Mouse (Mus musculus) lung, embryonic 14.5 days (tissue): ENCODE results near the gene Ankrd17. TPM values are rescaled to one million over a fixed set of nuclear protein-coding genes. Genes with fewer than 3 reads are reported as not detected.
"Not testable (repeated sequence)": the region's sequence is repeated elsewhere in the genome, so short reads cannot be mapped to it uniquely, and the experiment has no call there.

Experiments used
- ATAC-seq: fragments of 200-750 bp; cut with Nextera tagmentation; 2 replicates; pipeline ENCODE4 v1.8.0; 2017; ENCODE audit warnings: mild to moderate bottlenecking, moderate TSS enrichment, moderate library complexity; ENCODE audit not compliant: insufficient read depth
- DNase-seq: peaks from one replicate; pipeline ENCODE4 v3.0.0-alpha.2; 2015
- H3K27ac ChIP-seq: fragments of 300-500 bp; sonication (generic); 2 replicates; pipeline ENCODE4 v1.5.1; 2014; ENCODE audit warnings: low read depth, mild to moderate bottlenecking, moderate library complexity
- H3K27me3 ChIP-seq: fragments of 300-500 bp; sonication (generic); 2 replicates; pipeline ENCODE4 v1.6.1; 2014; ENCODE audit warnings: low read length, control low read depth; ENCODE audit not compliant: insufficient read depth
- H3K36me3 ChIP-seq: fragments of 300-500 bp; sonication (generic); 2 replicates; pipeline ENCODE4 v1.6.1; 2014; ENCODE audit warnings: control low read depth; ENCODE audit not compliant: insufficient read depth
- H3K4me1 ChIP-seq: fragments of 300-500 bp; sonication (generic); 2 replicates; pipeline ENCODE4 v1.6.1; 2014; ENCODE audit warnings: antibody characterized with exemption, control low read depth; ENCODE audit not compliant: insufficient read depth
- H3K4me2 ChIP-seq: fragments of 300-500 bp; sonication (generic); 2 replicates; pipeline ENCODE4 v1.6.1; 2014; ENCODE audit warnings: mild to moderate bottlenecking
- H3K4me3 ChIP-seq: fragments of 300-500 bp; sonication (generic); 2 replicates; pipeline ENCODE4 v1.5.1; 2014; ENCODE audit warnings: low read depth, low read length
- H3K9ac ChIP-seq: fragments of 300-500 bp; sonication (generic); 2 replicates; pipeline ENCODE4 v1.6.1; 2014
- H3K9me3 ChIP-seq: fragments of 300-500 bp; sonication (generic); 2 replicates; pipeline ENCODE4 v1.6.1; 2016; ENCODE audit warnings: low read depth, low read length, control low read depth
- CTCF ChIP-seq: IDR thresholded peaks from 2 replicates; pipeline ENCODE4 v1.5.1; 2016; ENCODE audit warnings: antibody characterized with exemption, low read depth
- WGBS: fragments of 180-500 bp; shearing (Covaris S2); extraction: QIAGEN DNeasy Blood & Tissue Kit; methylation state at CpG from one replicate; pipeline ENCODE4 v1.1.7; 2014; 5-methylcytosine and 5-hydroxymethylcytosine counted together
- polyA plus RNA-seq: library from polyadenylated mRNA; unstranded; fragments of >200 nt; fragmentation: Nextera tagmentation; extraction: Ambion mirVana; gene quantifications from 2 replicates; pipeline ENCODE4 v1.2.1, GENCODE M21; 2014

Gene Ankrd17
- polyA plus RNA-seq, 1 experiment from 2014 or later, result 32.9 TPM

DNA sequence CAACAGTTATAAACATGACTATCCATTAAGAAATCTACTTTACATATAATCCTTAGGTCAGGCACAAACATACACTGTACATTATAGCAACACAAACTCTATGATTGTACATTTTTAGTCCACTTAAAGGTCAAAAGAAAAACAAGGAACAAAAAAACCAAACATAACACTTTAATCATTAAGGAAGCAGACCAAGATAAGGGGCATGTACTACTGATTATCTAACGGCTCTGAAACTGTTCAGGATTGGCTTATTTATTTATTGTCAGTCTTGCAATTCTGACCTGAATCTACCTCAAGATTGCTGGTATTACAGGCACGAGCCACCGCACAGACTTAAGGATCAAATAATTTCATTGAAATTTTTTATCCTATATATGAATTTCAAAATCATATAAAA lies 87.0 kb downstream of the Ankrd17 start:
- no peak overlapping the region for H3K4me3 ChIP-seq
- H3K9ac ChIP-seq, result no peak overlapping the region
- no peak overlapping the region for H3K4me2 ChIP-seq
- WGBS, result 66% methylated on average over 3 of the region's 3 CpGs
- DNase-seq (no peak), ATAC-seq (no peak)
- no peaks in the 10 kb centered on the region for H3K27me3 ChIP-seq
- no peak overlapping the region for H3K27ac ChIP-seq
- TF ChIP-seq CTCF, result no peak
- H3K4me1 ChIP-seq, result no peaks in the 10 kb centered on the region
- H3K9me3 ChIP-seq, result no peaks in the 10 kb centered on the region
- peaks cover 55% of the 10 kb centered on the region for H3K36me3 ChIP-seq

DNA sequence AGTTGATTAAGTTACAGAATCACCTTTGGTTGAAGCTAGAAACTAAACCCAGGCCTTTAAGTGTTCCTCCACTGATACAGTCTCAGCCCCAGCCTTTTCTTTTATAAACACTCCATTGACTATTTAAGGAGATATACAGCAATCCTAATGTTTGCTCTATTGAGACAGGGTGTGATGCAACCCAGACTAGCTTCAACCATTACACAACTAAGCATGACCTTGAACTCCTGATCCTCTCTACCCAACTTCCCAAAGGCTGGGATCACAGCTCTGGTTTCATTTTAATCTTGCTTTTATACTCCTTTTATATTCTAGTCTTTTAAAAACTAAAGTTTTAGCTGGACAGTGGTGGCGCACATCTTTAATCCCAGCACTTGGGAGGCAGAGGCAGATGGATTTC lies 88.9 kb downstream of the Ankrd17 start:
- ATAC-seq, result no peak
- no peak overlapping the region for H3K27ac ChIP-seq
- no peaks in the 10 kb centered on the region for H3K27me3 ChIP-seq
- 86% methylated on average over 1 of the region's 1 CpGs for WGBS
- H3K4me2 ChIP-seq, result no peak overlapping the region
- no peak overlapping the region for H3K4me3 ChIP-seq
- peaks cover 53% of the 10 kb centered on the region for H3K36me3 ChIP-seq
- no peak for TF ChIP-seq CTCF
- no peaks in the 10 kb centered on the region for H3K9me3 ChIP-seq
- no peaks in the 10 kb centered on the region for H3K4me1 ChIP-seq
- no peak for DNase-seq
- H3K9ac ChIP-seq, result no peak overlapping the region

DNA sequence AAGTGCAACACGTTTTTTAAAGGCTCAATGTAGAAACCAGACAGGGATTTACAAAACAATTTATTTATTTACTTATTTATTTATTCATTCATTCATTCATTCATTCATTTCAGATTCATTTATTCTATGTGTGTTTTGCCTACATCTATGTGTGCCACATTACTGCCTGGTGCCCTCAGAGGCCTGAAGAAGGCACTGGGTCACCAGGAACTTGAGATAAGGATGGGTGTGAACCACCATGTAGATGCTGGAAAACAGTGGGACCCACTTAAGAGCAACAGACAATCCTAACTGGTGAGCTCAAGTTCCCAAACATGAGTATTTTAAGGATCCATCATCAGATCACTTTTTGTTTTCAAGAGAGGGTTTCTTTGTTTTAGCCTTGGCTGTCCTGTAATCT lies 91.6 kb downstream of the Ankrd17 start:
- Histone ChIP-seq H3K36me3 (peaks cover 58% of the 10 kb centered on the region), H3K9me3 (no peaks in the 10 kb centered on the region), H3K4me3 (no peak overlapping the region), H3K27ac (no peak overlapping the region), H3K9ac (no peak overlapping the region), H3K4me2 (no peak overlapping the region), H3K27me3 (no peaks in the 10 kb centered on the region), H3K4me1 (no peaks in the 10 kb centered on the region)
- ATAC-seq (no peak), DNase-seq (no peak)
- TF ChIP-seq CTCF, result no peak
- WGBS, result 75% methylated on average over 1 of the region's 1 CpGs

DNA sequence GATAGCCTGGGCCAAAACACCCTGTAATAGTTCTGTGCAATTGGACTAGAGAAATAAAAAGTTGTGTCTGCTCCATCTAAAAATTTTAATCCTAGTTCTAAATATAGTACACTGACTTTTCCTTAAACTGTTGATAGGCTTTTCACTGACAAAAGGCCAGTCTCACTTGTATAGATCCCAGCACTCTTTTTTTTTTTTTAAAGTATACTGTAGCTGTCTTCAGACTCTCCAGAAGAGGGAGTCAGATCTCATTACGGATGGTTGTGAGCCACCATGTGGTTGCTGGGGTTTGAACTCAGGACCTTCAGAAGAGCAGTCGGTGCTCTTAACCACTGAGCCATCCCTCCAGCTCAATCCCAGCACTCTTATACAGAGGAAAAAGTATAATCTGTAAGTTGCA lies 104.1 kb downstream of the Ankrd17 start:
- H3K9me3 ChIP-seq, DNase-seq, H3K27me3 ChIP-seq, H3K4me3 ChIP-seq, H3K4me1 ChIP-seq, H3K4me2 ChIP-seq, ATAC-seq, H3K9ac ChIP-seq, H3K27ac ChIP-seq: not testable (repeated sequence)
- H3K36me3 ChIP-seq, result peaks cover 85% of the 10 kb centered on the region
- WGBS, result 77% methylated on average over 2 of the region's 2 CpGs

DNA sequence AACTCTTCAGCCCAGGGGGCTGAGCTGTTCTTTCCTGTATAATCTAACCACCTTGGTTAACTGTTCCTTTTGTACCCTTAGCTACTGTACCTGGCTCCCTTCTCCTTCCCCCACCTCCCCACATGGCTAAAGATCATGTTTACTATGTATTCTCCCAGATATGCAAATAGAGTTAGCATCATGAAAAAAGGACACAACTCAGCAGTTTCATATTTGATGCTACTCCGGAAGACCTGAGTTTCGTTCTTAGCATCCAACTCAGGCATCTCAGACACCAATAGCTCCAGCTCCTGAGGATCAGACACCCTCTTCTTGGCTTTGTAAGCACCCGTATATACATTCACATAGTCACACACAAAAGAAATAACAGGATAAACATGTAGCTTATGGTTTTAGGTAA lies 109.4 kb downstream of the Ankrd17 start:
- DNase-seq, result no peak
- Histone ChIP-seq H3K4me1 (no peaks in the 10 kb centered on the region), H3K9me3 (no peaks in the 10 kb centered on the region), H3K27me3 (no peaks in the 10 kb centered on the region), H3K9ac (no peak overlapping the region), H3K4me3 (no peak overlapping the region), H3K4me2 (no peak overlapping the region), H3K27ac (no peak overlapping the region), H3K36me3 (peaks cover 97% of the 10 kb centered on the region)
- no peak for ATAC-seq
- TF ChIP-seq CTCF, result no peak
- 91% methylated on average over 3 of the region's 3 CpGs for WGBS

DNA sequence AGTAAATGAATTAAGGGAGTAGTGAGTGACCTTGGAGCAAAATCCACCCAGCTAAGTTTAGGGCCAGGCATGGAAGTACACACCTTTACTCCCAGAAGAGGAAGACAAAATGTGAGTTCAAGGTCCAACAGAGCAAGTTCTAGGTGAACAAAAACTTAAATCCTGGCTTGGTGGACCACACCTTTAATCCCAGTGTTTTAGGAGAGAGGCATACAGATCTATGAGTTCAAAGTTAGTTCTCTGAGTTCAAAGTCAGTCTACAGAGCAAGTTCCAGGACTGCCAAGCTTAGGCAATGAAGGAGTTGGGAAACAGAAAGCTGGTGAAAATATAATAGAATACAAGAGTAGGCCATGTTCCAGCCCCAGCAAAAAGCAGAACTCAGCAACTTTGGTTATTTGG lies 118.9 kb downstream of the Ankrd17 start:
- TF ChIP-seq CTCF, result no peak
- H3K4me3 ChIP-seq, result no peak overlapping the region
- no peaks in the 10 kb centered on the region for H3K9me3 ChIP-seq
- H3K4me2 ChIP-seq, result no peak overlapping the region
- H3K4me1 ChIP-seq, result no peaks in the 10 kb centered on the region
- no peaks in the 10 kb centered on the region for H3K27me3 ChIP-seq
- H3K9ac ChIP-seq, result no peak overlapping the region
- DNase-seq, result no peak
- H3K27ac ChIP-seq, result no peak overlapping the region
- ATAC-seq, result no peak
- H3K36me3 ChIP-seq, result peaks cover 77% of the 10 kb centered on the region

DNA sequence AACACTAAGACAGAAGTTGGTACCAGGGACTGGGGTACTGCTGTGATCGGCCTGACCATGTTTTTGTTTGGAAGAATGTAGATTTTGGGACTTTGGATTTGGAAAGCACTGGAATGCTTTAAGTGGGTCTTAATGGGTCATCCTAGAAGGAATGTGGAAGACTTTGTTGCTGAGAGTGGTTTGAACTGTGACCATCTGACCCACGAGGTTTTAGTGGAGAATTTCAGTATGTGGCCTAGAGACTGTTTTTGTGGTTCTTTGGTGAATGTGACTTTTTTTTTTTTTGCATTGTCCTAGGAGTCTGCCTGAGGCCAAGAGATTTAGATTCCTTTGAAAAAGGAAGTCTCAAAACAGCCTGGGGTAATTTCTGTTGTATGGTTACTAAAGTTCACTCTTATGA lies 119.4 kb downstream of the Ankrd17 start:
- H3K4me3 ChIP-seq, result no peak overlapping the region
- H3K27ac ChIP-seq, result no peak overlapping the region
- H3K36me3 ChIP-seq, result peaks cover 77% of the 10 kb centered on the region
- 79% methylated on average over 2 of the region's 2 CpGs for WGBS
- ATAC-seq (no peak), DNase-seq (no peak)
- H3K4me2 ChIP-seq, result no peak overlapping the region
- no peaks in the 10 kb centered on the region for H3K9me3 ChIP-seq
- H3K27me3 ChIP-seq, result no peaks in the 10 kb centered on the region
- no peak for TF ChIP-seq CTCF
- no peak overlapping the region for H3K9ac ChIP-seq
- no peaks in the 10 kb centered on the region for H3K4me1 ChIP-seq

DNA sequence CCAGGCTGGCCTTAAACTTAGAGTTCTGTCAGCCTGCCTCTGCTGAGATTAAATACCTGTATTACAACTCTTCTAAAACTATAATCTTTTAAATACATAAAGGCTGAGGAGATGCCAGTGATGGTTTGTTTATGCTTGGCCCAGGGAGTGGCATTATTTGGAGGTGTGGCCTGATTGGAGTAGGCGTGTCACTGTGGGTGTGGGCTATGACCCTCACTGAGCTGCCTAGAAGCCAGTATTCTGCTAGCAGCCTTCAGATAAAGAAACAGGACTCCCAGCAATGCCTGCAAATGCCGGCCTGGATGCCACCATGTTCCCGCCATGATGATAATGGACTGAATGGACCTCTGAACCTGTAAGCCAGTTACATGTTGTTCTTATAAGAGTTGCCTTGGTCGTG lies 119.8 kb downstream of the Ankrd17 start:
- ATAC-seq, result no peak
- Histone ChIP-seq H3K9me3 (no peaks in the 10 kb centered on the region), H3K36me3 (peaks cover 77% of the 10 kb centered on the region), H3K4me3 (no peak overlapping the region), H3K4me1 (no peaks in the 10 kb centered on the region), H3K9ac (no peak overlapping the region), H3K4me2 (no peak overlapping the region), H3K27ac (no peak overlapping the region), H3K27me3 (no peaks in the 10 kb centered on the region)
- TF ChIP-seq CTCF, result no peak
- DNase-seq, result no peak
- 77% methylated on average over 4 of the region's 4 CpGs for WGBS
